Mouse (Mus musculus): ENCODE data around the gene Mycl. TPM values are rescaled to one million over a fixed set of nuclear protein-coding genes. Genes with fewer than 3 reads are reported as not detected.
A peak's percentile ranks its signal among the peaks of the same experiment; 100 is the strongest.

Mycl gene
- polyA plus RNA-seq (2015; fragmentation: Nextera tagmentation; extraction: Ambion mirVana), result 38.9 and 49.5 TPM in 2 replicates

DNA sequence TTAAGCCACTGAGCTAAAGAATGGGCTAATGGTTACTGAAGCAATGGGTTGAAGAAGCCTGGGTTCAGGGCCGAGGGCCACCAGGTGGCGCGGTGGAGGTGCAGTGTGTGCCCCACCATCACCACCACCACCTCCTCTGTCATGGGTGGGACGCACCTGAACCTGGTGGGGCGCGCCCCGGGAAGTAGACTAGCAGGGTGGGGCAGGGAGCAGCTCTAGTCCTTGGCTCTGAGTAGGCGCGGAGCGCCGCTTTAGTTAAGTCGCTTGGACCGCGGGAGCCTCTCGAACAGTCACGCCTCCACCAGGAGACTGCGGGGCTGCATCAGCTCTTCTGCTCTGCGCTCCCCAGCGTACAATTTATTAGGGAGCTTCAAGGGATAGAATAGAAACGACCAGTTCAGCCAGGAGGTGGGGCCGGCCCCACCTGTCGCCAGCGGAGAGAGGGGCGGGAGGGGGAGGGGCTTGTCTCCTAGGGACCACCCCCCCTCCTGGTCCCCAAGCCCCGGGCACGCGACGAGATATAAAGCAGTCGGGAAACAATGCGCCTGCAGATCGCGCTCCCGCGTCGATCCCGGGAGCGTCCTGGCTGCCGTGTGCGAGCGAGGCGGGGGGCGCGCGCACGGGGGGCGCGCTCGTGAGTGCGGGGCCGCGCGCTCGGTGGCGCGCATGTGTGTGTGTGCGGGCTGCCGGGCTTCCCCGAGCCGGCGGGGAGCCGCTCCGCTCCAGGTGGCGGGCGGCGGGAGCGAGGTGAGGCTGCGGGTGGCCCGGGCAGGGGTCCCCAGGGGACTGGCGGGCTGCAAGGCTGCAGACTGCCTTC lies at the start of gene Mycl:
Mycl (plus strand) TSS at position 249 of the 817 bp plus-strand sequence.
- H3K4me1 ChIP-seq, result peaks cover 34% of the 10 kb centered on the region
- H3K36me3 ChIP-seq, result no peaks in the 10 kb centered on the region
- peak within 1 kb of the TSS; percentile 79 for H3K4me3 ChIP-seq (replicated peaks)
- H3K27ac ChIP-seq (replicated peaks), result peak within 1 kb of the TSS; percentile 91
- H3K27me3 ChIP-seq, result no peaks in the 10 kb centered on the region
- peak within 1 kb of the TSS; percentile 69 for H3K9ac ChIP-seq
- WGBS, result under 1% methylated on average over 68 of the region's 69 CpGs
- H3K4me2 ChIP-seq (replicated peaks), result peak within 1 kb of the TSS; percentile 94
- no peaks in the 10 kb centered on the region for H3K9me3 ChIP-seq (replicated peaks)
- peak; percentile 78 for ATAC-seq (ENCODE audit: insufficient number of reproducible peaks, low FRiP score, low TSS enrichment, low read depth)

DNA sequence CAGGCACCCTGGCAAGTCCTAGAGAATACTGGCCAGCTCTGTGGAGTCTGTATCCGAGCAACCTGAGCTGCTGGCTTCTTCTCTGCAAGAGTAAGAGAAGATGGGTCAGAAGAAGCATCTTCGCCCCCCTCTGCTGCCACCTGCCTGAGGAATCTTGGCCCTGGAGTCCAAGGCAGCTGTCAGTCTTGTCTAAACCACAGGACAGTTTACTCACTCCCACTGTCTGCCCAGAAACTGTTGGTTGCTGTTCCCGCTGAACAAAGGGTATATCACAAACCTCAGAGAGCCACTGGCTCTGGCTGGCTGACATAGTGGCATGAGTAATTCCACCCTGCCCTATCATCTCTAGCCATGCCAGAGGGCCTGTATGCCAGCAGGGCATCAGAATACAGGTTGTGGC lies 48.2 kb upstream of the Mycl start:
- H3K27me3 ChIP-seq, result no peaks in the 10 kb centered on the region
- H3K4me3 ChIP-seq (replicated peaks), result no peak overlapping the region
- no peak overlapping the region for H3K4me2 ChIP-seq (replicated peaks)
- H3K4me1 ChIP-seq, result no peaks in the 10 kb centered on the region
- no peak overlapping the region for H3K27ac ChIP-seq (replicated peaks)
- no peaks in the 10 kb centered on the region for H3K9me3 ChIP-seq (replicated peaks)
- H3K36me3 ChIP-seq, result 0 out of 2 replicates have a peak, but pooled peaks cover 13% of the 10 kb centered on the region
- 82% methylated on average over 3 of the region's 3 CpGs for WGBS
- no peak for ATAC-seq (ENCODE audit: insufficient number of reproducible peaks, low FRiP score, low TSS enrichment, low read depth)
- no peak overlapping the region for H3K9ac ChIP-seq

DNA sequence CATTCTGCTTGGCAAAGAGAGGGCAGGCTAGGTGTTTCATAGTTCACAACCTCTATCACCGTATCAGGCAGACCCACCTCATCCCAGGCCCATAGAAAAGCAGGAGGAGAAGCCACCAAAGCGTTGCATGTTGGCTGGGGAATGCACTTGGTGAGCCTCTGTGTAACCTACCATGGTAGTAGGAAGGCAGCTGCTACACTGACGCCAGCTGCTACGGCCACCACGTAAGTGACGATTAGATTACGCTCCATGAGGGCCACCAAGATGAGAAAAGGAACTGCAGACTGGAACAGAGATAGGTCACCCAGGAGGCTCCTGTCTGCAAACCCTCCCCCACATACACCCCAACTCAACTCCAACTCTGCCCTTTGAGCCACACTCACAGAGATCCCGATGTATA lies 46.4 kb upstream of the Mycl start:
- H3K27me3 ChIP-seq, result no peaks in the 10 kb centered on the region
- 93% methylated on average over 8 of the region's 8 CpGs for WGBS
- no peak overlapping the region for H3K27ac ChIP-seq (replicated peaks)
- ATAC-seq (ENCODE audit: insufficient number of reproducible peaks, low FRiP score, low TSS enrichment, low read depth), result no peak
- no peak overlapping the region for H3K4me2 ChIP-seq (replicated peaks)
- H3K9me3 ChIP-seq (replicated peaks), result no peaks in the 10 kb centered on the region
- H3K36me3 ChIP-seq, result 0 out of 2 replicates have a peak, but pooled peaks cover 13% of the 10 kb centered on the region
- H3K9ac ChIP-seq, result no peak overlapping the region
- no peaks in the 10 kb centered on the region for H3K4me1 ChIP-seq
- no peak overlapping the region for H3K4me3 ChIP-seq (replicated peaks)

DNA sequence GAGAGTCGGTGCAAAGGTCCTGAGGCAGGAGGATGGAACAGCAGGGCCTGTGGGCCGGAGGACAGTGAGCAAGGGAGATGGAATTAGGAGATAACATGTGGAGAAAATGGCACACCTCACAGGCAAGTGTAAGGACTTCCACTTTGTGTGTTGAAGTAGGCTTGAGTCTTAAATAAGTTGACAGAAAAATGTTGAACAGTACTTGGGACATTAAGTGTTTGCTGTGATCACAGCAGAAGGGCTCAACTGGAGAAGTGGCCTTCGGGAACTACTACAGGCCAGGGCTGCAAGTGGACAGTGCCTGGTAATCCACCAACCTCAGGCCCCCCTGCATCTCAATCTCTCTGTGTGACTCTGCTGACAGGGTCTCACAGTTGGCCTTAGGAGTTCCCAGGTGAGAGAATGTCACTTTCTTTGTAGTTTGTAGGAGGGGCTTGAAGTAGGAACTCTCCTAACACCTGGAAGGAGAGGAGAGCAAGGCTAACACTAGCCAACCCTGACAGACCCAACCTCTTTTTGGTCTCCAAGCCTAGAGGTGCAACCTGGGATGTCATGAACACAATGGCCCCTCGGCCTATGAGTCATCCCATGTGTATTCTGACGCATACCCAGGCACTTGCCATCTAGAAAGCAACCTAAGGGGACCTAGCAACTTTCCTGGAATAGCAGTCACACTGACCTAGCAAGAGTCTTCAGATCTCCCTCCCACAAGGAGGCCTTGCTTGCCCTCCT lies 40.6 kb upstream of the Mycl start:
- no peak overlapping the region for H3K9ac ChIP-seq
- peak overlapping the region; percentile 50 for H3K4me2 ChIP-seq (replicated peaks)
- H3K27ac ChIP-seq (replicated peaks), result peak overlapping the region; percentile 56
- 54% methylated on average over 5 of the region's 5 CpGs for WGBS
- H3K9me3 ChIP-seq (replicated peaks), result no peaks in the 10 kb centered on the region
- H3K36me3 ChIP-seq, result 0 out of 2 replicates have a peak, but pooled peaks cover 7% of the 10 kb centered on the region
- H3K27me3 ChIP-seq, result no peaks in the 10 kb centered on the region
- ATAC-seq (ENCODE audit: insufficient number of reproducible peaks, low FRiP score, low TSS enrichment, low read depth), result peak; percentile 32; the same call in 1 of the 2 replicates
- H3K4me1 ChIP-seq, result peaks cover 27% of the 10 kb centered on the region
- peak overlapping the region; percentile 25 for H3K4me3 ChIP-seq (replicated peaks)

DNA sequence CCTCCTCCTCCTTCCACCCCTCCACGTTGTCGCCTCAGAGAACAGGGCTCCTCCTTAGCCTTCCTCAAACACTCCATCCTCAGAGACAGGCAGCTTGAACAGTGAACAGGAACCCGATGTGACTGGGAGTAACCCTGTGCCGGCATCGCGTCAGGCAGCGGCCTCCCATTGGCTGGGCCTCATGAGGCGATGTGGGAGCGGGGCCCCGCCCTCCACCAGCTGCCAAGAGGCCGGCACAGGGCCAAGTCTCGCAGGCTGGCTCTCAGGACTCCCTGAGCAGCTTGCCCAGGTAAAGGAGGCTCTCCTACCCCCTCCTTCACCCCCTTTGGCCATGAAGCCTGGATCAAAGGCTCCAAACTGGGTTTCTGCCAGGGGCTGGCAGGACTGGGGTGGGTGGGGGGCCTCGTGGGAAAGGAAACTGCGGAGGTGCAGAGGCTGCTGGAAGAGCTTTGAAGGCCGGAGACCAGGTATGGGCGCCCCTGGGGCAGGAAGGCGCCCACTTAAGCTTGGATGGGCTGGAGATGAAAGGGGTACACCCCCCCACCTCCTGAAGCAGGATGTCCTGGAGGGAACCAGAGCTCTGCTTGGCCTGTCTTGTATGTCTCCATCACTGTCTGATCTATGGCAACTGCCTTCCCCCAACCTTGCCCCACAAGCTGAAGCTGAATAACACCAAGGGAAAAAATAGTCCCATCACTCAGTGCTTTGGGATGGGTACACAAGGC lies 39.9 kb upstream of the Mycl start:
- H3K27me3 ChIP-seq, result no peaks in the 10 kb centered on the region
- WGBS, result 4% methylated on average over 17 of the region's 17 CpGs

DNA sequence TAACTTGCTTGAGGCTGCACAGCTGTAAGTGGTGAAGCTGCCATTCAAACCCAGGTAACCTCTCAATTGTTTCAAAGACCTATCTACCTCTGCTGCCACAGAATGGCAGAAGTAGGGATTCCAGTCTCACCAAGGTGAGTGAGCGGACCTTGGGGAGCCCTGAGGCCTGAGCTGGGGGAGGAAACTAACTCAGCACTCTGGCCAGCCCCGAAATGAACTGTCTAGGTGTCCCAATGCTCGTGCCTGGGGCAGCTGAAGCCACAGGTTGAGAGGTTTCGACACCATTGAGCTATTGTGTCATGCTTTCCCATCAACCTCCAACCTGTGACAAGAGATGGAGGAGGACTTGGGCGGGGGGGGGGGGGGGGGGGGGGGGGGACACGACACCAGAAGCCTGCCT lies 39.2 kb upstream of the Mycl start:
- H3K4me2 ChIP-seq (replicated peaks), result no peak overlapping the region
- H3K36me3 ChIP-seq, result no peaks in the 10 kb centered on the region
- peak overlapping the region; percentile 56; the same call in 1 of the 2 replicates for H3K27ac ChIP-seq (replicated peaks)
- H3K27me3 ChIP-seq, result no peaks in the 10 kb centered on the region
- WGBS, result 64% methylated on average over 5 of the region's 6 CpGs
- H3K9me3 ChIP-seq (replicated peaks), result no peaks in the 10 kb centered on the region
- H3K4me3 ChIP-seq (replicated peaks), result no peak overlapping the region
- peaks cover 37% of the 10 kb centered on the region for H3K4me1 ChIP-seq
- no peak for ATAC-seq (ENCODE audit: insufficient number of reproducible peaks, low FRiP score, low TSS enrichment, low read depth)
- no peak overlapping the region for H3K9ac ChIP-seq

More for the DNA sequence above, 39.9 kb upstream of the Mycl start:
- H3K4me1 ChIP-seq, result peaks cover 31% of the 10 kb centered on the region
- H3K36me3 ChIP-seq, result 0 out of 2 replicates have a peak, but pooled peaks cover 5% of the 10 kb centered on the region
- ATAC-seq (ENCODE audit: insufficient number of reproducible peaks, low FRiP score, low TSS enrichment, low read depth), result peak; percentile 89
- peak overlapping the region; percentile 25 for H3K4me3 ChIP-seq (replicated peaks)
- peak overlapping the region; percentile 56 for H3K27ac ChIP-seq (replicated peaks)
- H3K4me2 ChIP-seq (replicated peaks), result peak overlapping the region; percentile 50
- no peak overlapping the region for H3K9ac ChIP-seq
- no peaks in the 10 kb centered on the region for H3K9me3 ChIP-seq (replicated peaks)

DNA sequence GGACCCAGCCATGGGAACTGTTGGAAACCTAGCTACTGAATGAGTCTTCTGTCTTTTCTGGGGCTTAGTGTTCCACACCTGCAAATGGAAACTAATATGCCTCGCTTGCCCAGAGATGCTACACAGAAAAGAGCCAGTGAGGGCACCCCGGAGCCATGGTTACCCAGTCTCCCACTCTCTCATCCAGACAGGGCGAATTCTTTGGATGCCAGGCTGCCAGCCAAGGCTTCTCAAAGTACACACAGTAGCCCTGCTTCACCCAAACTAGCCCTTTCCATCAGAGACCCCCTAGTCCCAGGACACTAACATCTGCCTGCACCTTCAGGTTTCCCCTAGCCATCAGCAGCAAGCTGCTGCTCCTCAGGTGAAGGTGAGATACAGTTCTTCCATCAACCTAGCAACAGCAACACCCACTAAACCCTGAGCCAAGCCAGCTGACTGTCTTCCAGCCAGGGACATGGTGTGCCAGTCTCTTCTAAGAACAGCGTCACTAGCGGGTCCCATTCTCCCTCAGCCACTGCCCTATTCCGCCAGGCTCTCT lies 36.9 kb upstream of the Mycl start:
- H3K4me2 ChIP-seq (replicated peaks), result peak overlapping the region; percentile 100; the same call in 1 of the 2 replicates
- 74% methylated on average over 6 of the region's 6 CpGs for WGBS
- no peaks in the 10 kb centered on the region for H3K9me3 ChIP-seq (replicated peaks)
- no peak overlapping the region for H3K27ac ChIP-seq (replicated peaks)
- H3K27me3 ChIP-seq, result peaks cover 6% of the 10 kb centered on the region; the same call in 1 of the 2 replicates
- H3K36me3 ChIP-seq, result no peaks in the 10 kb centered on the region
- no peak overlapping the region for H3K4me3 ChIP-seq (replicated peaks)
- peaks cover 41% of the 10 kb centered on the region for H3K4me1 ChIP-seq
- ATAC-seq (ENCODE audit: insufficient number of reproducible peaks, low FRiP score, low TSS enrichment, low read depth), result no peak
- no peak overlapping the region for H3K9ac ChIP-seq

DNA sequence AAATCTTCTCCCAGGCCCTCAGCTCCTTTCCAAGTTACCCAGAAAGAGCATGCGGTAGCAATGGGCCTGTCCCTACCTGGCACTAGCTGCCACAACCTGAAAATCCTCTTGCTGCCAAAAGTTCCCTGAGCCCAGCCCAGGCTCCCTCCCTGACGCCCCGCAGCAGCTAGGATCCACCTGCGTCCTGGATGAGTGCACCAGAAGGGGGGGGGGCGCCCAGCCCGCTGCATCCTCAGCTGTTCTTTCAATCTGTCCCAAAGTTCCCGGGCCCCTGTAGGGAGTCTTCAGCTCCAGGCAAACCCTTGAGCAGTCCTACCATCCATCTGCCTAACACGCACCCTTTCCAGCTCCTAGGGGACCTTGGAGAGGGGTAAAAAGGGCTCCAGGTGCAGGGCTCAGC lies 35.6 kb upstream of the Mycl start:
- peak overlapping the region; percentile 45; the same call in 1 of the 2 replicates for H3K27ac ChIP-seq (replicated peaks)
- peak; percentile 11; the same call in 1 of the 2 replicates for ATAC-seq (ENCODE audit: insufficient number of reproducible peaks, low FRiP score, low TSS enrichment, low read depth)
- H3K9me3 ChIP-seq (replicated peaks), result no peaks in the 10 kb centered on the region
- peak overlapping the region; percentile 67 for H3K4me3 ChIP-seq (replicated peaks)
- H3K36me3 ChIP-seq, result no peaks in the 10 kb centered on the region
- H3K9ac ChIP-seq, result no peak overlapping the region
- H3K4me2 ChIP-seq (replicated peaks), result peak overlapping the region; percentile 100
- peaks cover 38% of the 10 kb centered on the region for H3K4me1 ChIP-seq
- H3K27me3 ChIP-seq, result peaks cover 6% of the 10 kb centered on the region; the same call in 1 of the 2 replicates
- WGBS, result 5% methylated on average over 8 of the region's 8 CpGs

DNA sequence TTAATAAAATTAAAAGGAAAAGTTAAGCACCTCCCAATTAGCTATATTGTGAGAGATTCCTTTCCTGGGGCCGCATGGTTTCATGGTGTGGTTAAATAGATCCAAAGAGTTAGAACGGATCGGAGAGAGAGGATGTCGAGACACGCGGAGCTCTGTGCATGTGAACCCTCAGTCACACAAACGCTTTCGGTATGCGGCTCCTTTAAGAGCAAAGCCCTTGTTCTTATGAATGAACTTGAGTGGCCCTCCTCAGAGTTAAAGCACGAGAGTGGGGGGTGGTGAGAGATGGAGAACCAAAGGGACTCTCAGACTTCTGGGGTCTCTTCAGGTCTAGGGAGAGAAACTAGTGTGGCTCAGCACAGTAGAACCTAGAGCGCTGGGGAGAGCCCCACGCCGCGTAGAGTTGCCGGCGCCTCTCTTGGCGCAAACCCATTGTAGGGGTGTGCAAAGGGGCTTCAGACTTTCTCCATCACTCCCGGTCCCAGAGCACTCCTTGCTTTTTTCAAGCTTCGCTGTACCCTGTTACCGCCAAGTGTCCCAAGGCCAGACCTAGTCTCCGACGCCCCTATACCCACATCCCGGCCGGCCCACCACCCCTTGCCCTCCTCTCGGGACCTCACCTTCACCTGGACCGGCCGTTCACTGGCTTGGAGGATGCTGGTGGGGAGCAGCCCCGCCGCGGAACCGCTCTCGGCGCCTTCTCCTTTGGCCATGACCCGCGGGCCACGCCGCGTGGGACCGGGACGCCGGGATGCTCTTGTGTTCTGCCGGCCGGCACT lies 34.9 kb upstream of the Mycl start:
- peak overlapping the region; percentile 45; the same call in 1 of the 2 replicates for H3K27ac ChIP-seq (replicated peaks)
- H3K27me3 ChIP-seq, result peaks cover 6% of the 10 kb centered on the region; the same call in 1 of the 2 replicates
- peak; percentile 36; the same call in 1 of the 2 replicates for ATAC-seq (ENCODE audit: insufficient number of reproducible peaks, low FRiP score, low TSS enrichment, low read depth)
- peaks cover 31% of the 10 kb centered on the region for H3K4me1 ChIP-seq
- no peaks in the 10 kb centered on the region for H3K9me3 ChIP-seq (replicated peaks)
- H3K9ac ChIP-seq, result peak overlapping the region; percentile 57
- whole genome bisulfite sequencing, result under 1% methylated on average over 43 of the region's 43 CpGs
- peak overlapping the region; percentile 100 for H3K4me2 ChIP-seq (replicated peaks)
- H3K4me3 ChIP-seq (replicated peaks), result peak overlapping the region; percentile 67
- H3K36me3 ChIP-seq, result no peaks in the 10 kb centered on the region

DNA sequence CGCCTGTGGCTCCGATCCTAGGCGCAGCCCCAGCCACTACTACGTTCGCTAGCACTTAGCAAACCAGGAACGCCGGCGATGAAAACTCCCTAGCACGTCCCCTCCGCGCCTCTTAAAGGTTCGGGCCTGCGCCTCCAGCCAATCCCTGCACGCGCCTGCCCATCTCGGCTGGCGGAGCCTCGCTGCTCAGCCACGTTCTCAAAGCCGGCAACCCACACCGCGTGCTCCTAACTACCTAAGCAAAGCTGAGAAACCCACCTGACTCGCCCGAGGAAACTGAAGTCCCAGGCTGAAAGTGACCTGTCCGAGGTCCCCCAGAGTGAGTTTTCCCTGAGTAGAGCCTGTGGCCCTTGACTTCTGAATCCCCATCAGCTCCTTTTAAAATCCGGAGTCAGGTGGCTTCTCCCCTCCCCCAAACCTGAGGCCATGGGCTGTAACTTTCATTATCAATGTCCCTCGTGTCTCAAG lies 34.3 kb upstream of the Mycl start, which contains the start of gene Mfsd2a:
Mfsd2a (minus strand) TSS at position 89 of the 468 bp plus-strand sequence.
- ATAC-seq (ENCODE audit: insufficient number of reproducible peaks, low FRiP score, low TSS enrichment, low read depth), result peak; percentile 75
- Histone ChIP-seq H3K4me1 (peaks cover 24% of the 10 kb centered on the region), H3K9me3 (replicated peaks) (no peaks in the 10 kb centered on the region), H3K9ac (peak within 1 kb of the TSS; percentile 57), H3K27me3 (peaks cover 6% of the 10 kb centered on the region; the same call in 1 of the 2 replicates), H3K4me3 (replicated peaks) (peak within 1 kb of the TSS; percentile 67), H3K4me2 (replicated peaks) (peak within 1 kb of the TSS; percentile 100), H3K27ac (replicated peaks) (peak within 1 kb of the TSS; percentile 45; the same call in 1 of the 2 replicates), H3K36me3 (no peaks in the 10 kb centered on the region)
- WGBS, result 2% methylated on average over 27 of the region's 27 CpGs
